ENCODE assay signal across 26 mouse cellular contexts in genomic region chr15:99708176-99708575, GRCm38 (mm10). TPM values are rescaled to one million over a fixed set of nuclear protein-coding genes. Genes with fewer than 3 reads are reported as not detected.
"Had no signal": no experiment of that assay in that cellular context is flagged by ENCODE, and none has a peak within 500 bp of the region (broad histone marks: within the 10 kb centered on the region; RNA-seq: fewer than 3 reads in every experiment).

No protein-coding gene starts in this region.

- H3K9me3 ChIP-seq: lung, embryonic 15.5 days; midbrain, embryonic 10.5 days; midbrain, embryonic 12.5 days; neural tube, embryonic 13.5 days; neural tube, embryonic 15.5 days had no signal

- DNase-seq: liver, postnatal 0 days; lung, adult 2 months; lung, postnatal 14 days; lung, postnatal 36 days; midbrain, embryonic 14.5 days; retina, postnatal 1 day; right cerebral cortex, adult 18-20 months; right cerebral cortex, postnatal 25 days; right cerebral cortex, postnatal 4 days; spleen, adult 18-20 months; thymus, adult 18-20 months; thymus, postnatal 14 days; thymus, postnatal 36 days had no signal

- H3K9ac ChIP-seq: liver, postnatal 0 days; lung, embryonic 15.5 days; midbrain, embryonic 12.5 days; neural tube, embryonic 13.5 days; neural tube, embryonic 15.5 days had no signal

- H3K27ac ChIP-seq: lung, embryonic 15.5 days; midbrain, embryonic 10.5 days; midbrain, embryonic 12.5 days; neural tube, embryonic 13.5 days; neural tube, embryonic 15.5 days had no signal

- H3K27me3 ChIP-seq: lung, embryonic 15.5 days; midbrain, embryonic 12.5 days; neural tube, embryonic 13.5 days; neural tube, embryonic 15.5 days had no signal

- H3K4me3 ChIP-seq: lung, embryonic 15.5 days; midbrain, embryonic 10.5 days; midbrain, embryonic 12.5 days; myocyte; neural tube, embryonic 13.5 days; neural tube, embryonic 15.5 days had no signal

RNA-seq across cellular contexts. Expression of gene Gm17349, which starts 2.9 kb away (rescaled TPM):
- total RNA-seq: megakaryocyte, adult 5-6 weeks; megakaryocyte-erythroid progenitor cell, adult 5-6 weeks had no signal
- polyA plus RNA-seq: lung, adult 2 months; lung, embryonic 15.5 days; midbrain, embryonic 10.5 days; midbrain, embryonic 12.5 days; midbrain, embryonic 14.5 days; midbrain, embryonic 16.5 days; myocyte; neural tube, embryonic 11.5 days; neural tube, embryonic 13.5 days; neural tube, embryonic 15.5 days; stomach, embryonic 14.5 days; stomach, embryonic 16.5 days; thymus, postnatal 0 days had no signal
